In the genomic region with DNA sequence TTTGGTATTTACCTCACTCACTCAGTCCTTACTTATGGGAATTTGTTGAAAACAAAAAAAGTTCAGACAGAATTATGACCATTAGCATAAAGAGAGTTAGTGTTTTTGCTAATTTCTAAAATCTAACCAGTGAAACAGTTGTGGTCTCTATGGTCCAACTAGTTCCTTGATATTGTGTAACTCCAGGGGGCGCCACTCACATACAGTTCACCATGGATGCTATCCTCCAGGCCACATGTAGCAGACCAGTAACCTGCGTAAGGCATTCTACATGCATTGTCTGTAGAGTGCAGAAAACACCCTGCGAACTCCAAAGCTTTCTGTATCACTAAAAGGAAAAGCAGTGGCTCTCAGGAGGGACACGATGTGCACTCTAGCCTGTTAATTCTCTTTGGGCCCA, we compare ENCODE assay signal across 10 mouse cellular contexts.
DNase-seq lines count a peak whose midpoint lies in the region; ATAC-seq lines count a peak whose summit lies in the region.
"Had no signal": no experiment of that assay in that cellular context is flagged by ENCODE, and none has a peak within 500 bp of the region (broad histone marks: within the 10 kb centered on the region; RNA-seq: fewer than 3 reads in every experiment).

No protein-coding gene starts in this region.

- DNase-seq in thymus, postnatal 0 days (ENCODE audit: low spot score) = peak; percentile 15
- no peak for DNase-seq in thymus, postnatal 25 days
- DNase-seq in c-Kit-positive CD71-positive TER-119-positive erythroid progenitor cells, embryonic 14.5 days (ENCODE audit: low spot score) = peak; percentile 53
- peak; percentile 30 to 74 for DNase-seq in kidney, adult 8-10 months
- peak; percentile 27 for DNase-seq in liver, embryonic 13.5 days
- peak; percentile 18 for DNase-seq in retina, adult 2 months (ENCODE audit: low read depth, low spot score)

- no peak overlapping the region for H3K4me3 ChIP-seq in forebrain, embryonic 15.5 days
- H3K4me3 ChIP-seq in liver, embryonic 13.5 days (replicated peaks) = no peak overlapping the region
- H3K4me3 ChIP-seq: embryonic facial prominence, embryonic 12.5 days; limb, embryonic 13.5 days had no signal

- H3K9me3 ChIP-seq in forebrain, embryonic 15.5 days = no peaks in the 10 kb centered on the region
- H3K9me3 ChIP-seq in liver, embryonic 13.5 days (replicated peaks) = no peaks in the 10 kb centered on the region
- H3K9me3 ChIP-seq: embryonic facial prominence, embryonic 12.5 days; limb, embryonic 13.5 days had no signal

- H3K36me3 ChIP-seq in forebrain, embryonic 15.5 days = no peaks in the 10 kb centered on the region
- H3K36me3 ChIP-seq in liver, embryonic 13.5 days = no peaks in the 10 kb centered on the region
- H3K36me3 ChIP-seq: embryonic facial prominence, embryonic 12.5 days; limb, embryonic 13.5 days had no signal

- H3K4me2 ChIP-seq in forebrain, embryonic 15.5 days (replicated peaks) = no peak overlapping the region
- H3K4me2 ChIP-seq in liver, embryonic 13.5 days = no peak overlapping the region
- H3K4me2 ChIP-seq: embryonic facial prominence, embryonic 12.5 days; limb, embryonic 13.5 days had no signal

- no peaks in the 10 kb centered on the region for H3K27me3 ChIP-seq in forebrain, embryonic 15.5 days
- no peaks in the 10 kb centered on the region for H3K27me3 ChIP-seq in liver, embryonic 13.5 days
- H3K27me3 ChIP-seq: embryonic facial prominence, embryonic 12.5 days; limb, embryonic 13.5 days had no signal

- ATAC-seq in forebrain, embryonic 15.5 days (replicated peaks) = peak; percentile 70; the same call in 1 of the 2 replicates
- peak; percentile 60; the same call in 1 of the 2 replicates for ATAC-seq in liver, embryonic 13.5 days (ENCODE audit: low read depth)
- no peak for ATAC-seq in megakaryocyte, adult 5-6 weeks (ENCODE audit: poor library complexity, severe bottlenecking)

- WGBS in forebrain, embryonic 15.5 days = 50% methylated on average over 4 of the region's 4 CpGs
- WGBS in liver, embryonic 13.5 days (ENCODE audit: insufficient replicate concordance) = 35% methylated on average over 4 of the region's 4 CpGs

- no peak overlapping the region for H3K27ac ChIP-seq in forebrain, embryonic 15.5 days (replicated peaks)
- H3K27ac ChIP-seq in liver, embryonic 13.5 days = no peak overlapping the region
- H3K27ac ChIP-seq: embryonic facial prominence, embryonic 12.5 days; limb, embryonic 13.5 days had no signal

- no peak overlapping the region for H3K9ac ChIP-seq in forebrain, embryonic 15.5 days (replicated peaks)
- no peak overlapping the region for H3K9ac ChIP-seq in liver, embryonic 13.5 days
- H3K9ac ChIP-seq: embryonic facial prominence, embryonic 12.5 days; limb, embryonic 13.5 days had no signal

- no peaks in the 10 kb centered on the region for H3K4me1 ChIP-seq in forebrain, embryonic 15.5 days
- H3K4me1 ChIP-seq in liver, embryonic 13.5 days (replicated peaks) = no peaks in the 10 kb centered on the region
- H3K4me1 ChIP-seq: embryonic facial prominence, embryonic 12.5 days; limb, embryonic 13.5 days had no signal
